Mouse (Mus musculus) mature B cell (primary cell): Measurements from ENCODE around the gene Dek.

Experiments used
- in situ Hi-C: fragments of 300-500 bp; cut with MboI; formaldehyde crosslinking; loops from 2 replicates; pipeline ENCODE4 v1.14.3; 2019

The Dek gene

GRCm38 (mm10) chr13:47105711-47106579 is at the start of gene Dek:
Gene Dek (minus strand): TSS chr13:47106201.
- in situ Hi-C loops, result no loop called here

- in situ Hi-C loops, result no loop called here
These were observed 48.9 kb upstream of the Dek start for GRCm38 (mm10) chr13:47154866-47155265.

- in situ Hi-C loops, result no loop called here
These were observed 47.2 kb upstream of the Dek start for GRCm38 (mm10) chr13:47153206-47153605.

- in situ Hi-C loops, result no loop called here
These were observed 46.4 kb upstream of the Dek start for GRCm38 (mm10) chr13:47152390-47152789.

GRCm38 (mm10) chr13:47151060-47151459 is 45.1 kb upstream of the Dek start:
- in situ Hi-C loops, result no loop called here

GRCm38 (mm10) chr13:47149993-47150392 is 44.0 kb upstream of the Dek start:
- in situ Hi-C loops, result no loop called here

- in situ Hi-C loops, result no loop called here
These were observed 42.6 kb upstream of the Dek start for GRCm38 (mm10) chr13:47148573-47148972.

- in situ Hi-C loops, result no loop called here
These were observed 40.4 kb upstream of the Dek start for GRCm38 (mm10) chr13:47146388-47146787.

GRCm38 (mm10) chr13:47145939-47146338 is 39.9 kb upstream of the Dek start:
- in situ Hi-C loops, result no loop called here

- in situ Hi-C loops, result no loop called here
These were observed 36.8 kb upstream of the Dek start for GRCm38 (mm10) chr13:47142764-47143163.

GRCm38 (mm10) chr13:47135741-47136140 is 29.7 kb upstream of the Dek start:
- in situ Hi-C loops, result no loop called here

- in situ Hi-C loops, result no loop called here
These were observed 28.8 kb upstream of the Dek start for GRCm38 (mm10) chr13:47134836-47135235.

GRCm38 (mm10) chr13:47133058-47133457 is 27.1 kb upstream of the Dek start:
- in situ Hi-C loops, result no loop called here

- in situ Hi-C loops, result no loop called here
These were observed 23.1 kb upstream of the Dek start for GRCm38 (mm10) chr13:47129090-47129489.

GRCm38 (mm10) chr13:47125595-47125994 is 19.6 kb upstream of the Dek start:
- in situ Hi-C loops, result no loop called here

GRCm38 (mm10) chr13:47124986-47125385 is 19.0 kb upstream of the Dek start:
- in situ Hi-C loops, result no loop called here

GRCm38 (mm10) chr13:47124449-47124848 is 18.4 kb upstream of the Dek start:
- in situ Hi-C loops, result no loop called here

GRCm38 (mm10) chr13:47122537-47123430 is 16.8 kb upstream of the Dek start, which contains the start of gene Rnf144b:
Gene Rnf144b (plus strand): TSS chr13:47122656.
- in situ Hi-C loops, result no loop called here

GRCm38 (mm10) chr13:47121333-47121889 is 15.4 kb upstream of the Dek start:
- in situ Hi-C loops, result no loop called here

- in situ Hi-C loops, result no loop called here
These were observed 10.0 kb upstream of the Dek start for GRCm38 (mm10) chr13:47116000-47116399.

GRCm38 (mm10) chr13:47112924-47113323 is 6.9 kb upstream of the Dek start:
- in situ Hi-C loops, result no loop called here

GRCm38 (mm10) chr13:47112056-47112455 is 6.1 kb upstream of the Dek start:
- in situ Hi-C loops, result no loop called here
